Mouse (Mus musculus) MEL-GATA-1-ER (cell line): Measurements from ENCODE around the gene Arfgap3.

Experiments used
- DNase-seq: peaks from one replicate; pipeline ENCODE4 v3.0.0-alpha.2; 2012; ENCODE audit warnings: low read depth; ENCODE audit errors: extremely low read depth

Arfgap3 gene

GRCm38 (mm10) chr15:83254372-83255070, 95.5 kb downstream of the Arfgap3 start:
- no peak for DNase-seq

GRCm38 (mm10) chr15:83252060-83252459, 98.0 kb downstream of the Arfgap3 start:
- no peak for DNase-seq

GRCm38 (mm10) chr15:83251176-83252004, 98.7 kb downstream of the Arfgap3 start, which contains the start of gene A4galt:
Gene A4galt, minus strand, starts transcription at chr15:83251774.
- no peak for DNase-seq

GRCm38 (mm10) chr15:83250651-83251175, 99.3 kb downstream of the Arfgap3 start:
- no peak for DNase-seq
